Mouse (Mus musculus) myocyte (in vitro differentiated cells): ENCODE results near the gene Cap1.

Experiments
- MYOD1 ChIP-seq, 3 experiments: IDR thresholded peaks; one replicate each; pipeline ENCODE4 v1.6.1; 2011; ENCODE audit warnings: control low read depth in 2 of 3, low read depth in 2 of 3, mild to moderate bottlenecking in 2 of 3, moderate library complexity in 1 of 3; ENCODE audit not compliant: insufficient read length in 2 of 3, control insufficient read depth in 1 of 3
- POLR2A ChIP-seq: IDR thresholded peaks from one replicate; pipeline ENCODE4 v1.6.1; 2011; ENCODE audit warnings: low read depth, mild to moderate bottlenecking, control low read depth, moderate library complexity; ENCODE audit not compliant: insufficient read length

- TF ChIP-seq POLR2A (no peak), MYOD1 (IDR thresholded peaks at IDR 0.05; ENCODE audit: control insufficient read depth in 1 of 3, insufficient read length in 2 of 3, low read depth in 2 of 3) (no peak)
These were observed 47.9 kb downstream of the Cap1 start for GRCm38 (mm10) chr4:122837994-122838393.
